23 mouse cellular contexts compared by ENCODE assay signal in the genomic region with DNA sequence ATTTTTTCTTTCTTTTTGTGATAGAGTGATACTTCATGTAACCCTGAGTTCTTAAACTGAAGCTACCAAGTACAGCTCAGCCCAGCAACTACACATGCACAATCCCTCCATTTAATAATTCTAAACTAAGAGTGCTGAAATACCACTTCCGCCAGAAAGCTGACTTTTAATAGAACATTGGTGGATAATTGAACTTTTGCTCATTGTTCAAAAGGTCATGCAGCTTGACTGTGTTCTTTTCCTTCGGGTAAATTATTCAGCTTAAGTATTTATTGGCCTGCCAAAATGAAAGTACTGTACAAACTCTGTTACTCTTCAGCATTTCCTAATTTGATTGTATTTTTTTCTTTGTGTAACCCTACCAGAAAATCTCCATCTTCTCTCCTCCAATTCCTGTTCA. TPM values are rescaled to one million over a fixed set of nuclear protein-coding genes. Genes with fewer than 3 reads are reported as not detected.
"Had no signal": no experiment of that assay in that cellular context is flagged by ENCODE, and none has a peak within 500 bp of the region (broad histone marks: within the 10 kb centered on the region; RNA-seq: fewer than 3 reads in every experiment).

No protein-coding gene starts in this region.

- H3K27ac ChIP-seq: neural tube, embryonic 15.5 days; stomach, embryonic 15.5 days; stomach, postnatal 0 days had no signal

- H3K27me3 ChIP-seq: neural tube, embryonic 15.5 days; stomach, embryonic 15.5 days had no signal

- H3K36me3 ChIP-seq: neural tube, embryonic 15.5 days; stomach, embryonic 15.5 days had no signal

- H3K4me3 ChIP-seq: neural tube, embryonic 15.5 days; stomach, embryonic 15.5 days had no signal

- H3K9me3 ChIP-seq: neural tube, embryonic 15.5 days; stomach, embryonic 15.5 days had no signal

- H3K9ac ChIP-seq: neural tube, embryonic 15.5 days; stomach, embryonic 15.5 days had no signal

- H3K4me2 ChIP-seq: neural tube, embryonic 15.5 days; stomach, embryonic 15.5 days had no signal

- DNase-seq: retina, postnatal 1 day; right cerebral cortex, adult 18-20 months; right cerebral cortex, postnatal 14 days; right cerebral cortex, postnatal 25 days; right cerebral cortex, postnatal 4 days; spleen, adult 18-20 months; thymus, adult 18-20 months; thymus, adult 2 months; thymus, postnatal 14 days; thymus, postnatal 25 days; thymus, postnatal 36 days; thymus, postnatal 4 days had no signal

- H3K4me1 ChIP-seq: neural tube, embryonic 15.5 days; stomach, embryonic 15.5 days had no signal

RNA-seq across cellular contexts. Expression of a gene that starts 10.4 kb away (rescaled TPM):
- total RNA-seq: neutrophil, adult 5-6 weeks had no signal
- polyA plus RNA-seq: neural tube, embryonic 14.5 days; neural tube, embryonic 15.5 days; small intestine, adult 2 months; spleen, adult 2 months; stomach, embryonic 14.5 days; stomach, embryonic 15.5 days; stomach, embryonic 16.5 days; stomach, postnatal 0 days; thymus, adult 2 months; thymus, postnatal 0 days; urinary bladder, adult 2 months had no signal
